Mouse (Mus musculus) cerebellum, adult 9-11 months (tissue): ENCODE results near the gene Il17f.
"Not testable (repeated sequence)": the region's sequence is repeated elsewhere in the genome, so short reads cannot be mapped to it uniquely, and the experiment has no call there.

ENCODE experiments used
- DNase-seq: peaks from one replicate; pipeline ENCODE4 v3.0.0; 2022

Il17f gene

DNA sequence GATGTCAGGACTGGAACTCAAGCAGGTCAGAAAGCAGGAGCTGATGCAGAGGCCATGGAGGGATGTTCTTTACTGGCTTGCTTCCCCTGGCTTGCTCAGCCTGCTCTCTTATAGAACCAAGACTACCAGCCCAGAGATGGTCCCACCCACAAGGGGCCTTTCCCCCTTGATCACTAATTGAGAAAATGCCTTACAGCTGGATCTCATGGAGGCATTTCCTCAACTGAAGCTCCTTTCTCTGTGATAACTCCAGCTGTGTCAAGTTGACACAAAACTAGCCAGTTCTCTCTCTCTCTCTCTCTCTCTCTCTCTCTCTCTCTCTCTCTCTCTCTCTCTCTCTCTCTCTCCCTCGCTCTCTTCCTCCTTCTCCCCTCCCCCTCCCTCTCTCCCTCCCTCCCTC lies at the start of gene Il17f:
Gene Il17f, minus strand, starts transcription at position 101 of the 400 bp plus-strand sequence.
- not testable (repeated sequence) for DNase-seq

DNA sequence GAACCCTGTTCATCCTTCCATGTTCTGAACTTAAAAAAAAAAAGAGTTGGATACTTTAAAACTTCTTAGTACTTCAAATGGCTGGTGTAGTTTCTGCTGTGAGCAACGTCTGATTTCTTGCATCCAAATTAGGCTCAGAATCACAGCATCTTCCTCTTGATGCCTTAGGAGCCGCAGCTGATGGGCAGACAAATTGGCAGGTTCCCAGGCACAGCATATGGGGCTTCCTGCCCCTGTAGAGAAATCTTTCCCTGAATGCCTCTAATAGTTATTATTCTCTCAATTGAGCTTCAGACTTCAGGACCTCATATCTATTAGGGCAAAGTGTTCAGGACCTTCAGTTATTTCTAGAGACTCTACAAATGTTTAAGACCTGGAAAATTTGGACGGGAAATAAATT lies 49.5 kb upstream of the Il17f start:
- DNase-seq, result peak; percentile 82

GRCm38 (mm10) chr1:20836551-20837125 lies 46.2 kb upstream of the Il17f start:
- DNase-seq, result no peak

GRCm38 (mm10) chr1:20833141-20833511 lies 42.7 kb upstream of the Il17f start:
- DNase-seq, result no peak

DNA sequence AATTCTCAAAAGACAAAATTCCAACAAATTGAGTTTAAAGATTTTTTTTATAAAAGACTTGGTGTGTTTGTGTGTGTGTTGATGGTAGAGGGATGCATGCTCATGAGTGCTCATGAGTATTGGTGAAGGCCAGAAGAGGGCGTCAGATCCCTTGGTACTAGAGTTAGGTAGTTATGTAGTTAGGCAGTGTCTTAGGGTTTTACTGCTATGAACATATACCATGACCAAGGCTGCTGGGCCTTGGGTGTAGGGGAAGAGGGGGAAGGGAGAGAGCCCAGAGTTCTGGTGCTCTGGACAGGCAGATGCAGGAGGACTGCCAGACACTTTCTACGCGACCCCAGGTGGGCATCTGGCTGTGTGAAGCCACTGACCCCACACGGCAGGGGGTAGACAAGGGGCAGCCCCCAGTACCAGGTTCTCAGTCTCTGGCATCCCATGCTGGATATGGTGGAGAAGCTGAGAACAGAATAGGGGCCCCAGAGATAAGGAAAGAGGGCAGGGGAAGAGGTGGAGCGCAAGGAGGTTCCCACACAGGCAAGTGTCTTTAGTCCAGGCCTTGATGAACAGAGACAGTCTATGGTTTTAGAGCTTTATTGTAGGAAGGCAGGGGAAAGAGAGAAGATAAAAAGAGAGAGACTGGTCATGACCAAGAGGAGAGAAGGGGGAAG lies 42.2 kb upstream of the Il17f start:
- DNase-seq, result no peak

GRCm38 (mm10) chr1:20830546-20830945 lies 40.1 kb upstream of the Il17f start:
- no peak for DNase-seq

DNA sequence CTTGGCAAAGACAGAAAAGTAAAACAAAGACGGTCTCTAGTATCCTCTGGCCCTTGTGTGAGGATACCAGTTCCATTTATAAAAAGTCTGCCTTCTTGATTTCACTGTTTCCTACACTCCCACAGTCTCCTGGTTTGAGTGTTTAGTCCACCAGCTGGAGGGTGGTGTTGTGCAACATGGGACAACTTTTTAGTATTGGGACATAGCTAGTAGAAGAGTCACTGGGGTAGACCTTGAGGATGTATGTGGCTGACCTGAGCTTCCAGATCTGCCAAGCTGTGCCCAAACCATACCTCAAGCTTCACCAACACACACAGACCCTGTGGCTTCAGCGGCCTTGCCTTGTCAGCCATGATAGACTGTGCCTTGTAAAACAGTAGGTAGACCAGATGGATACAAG lies 37.6 kb upstream of the Il17f start:
- no peak for DNase-seq

DNA sequence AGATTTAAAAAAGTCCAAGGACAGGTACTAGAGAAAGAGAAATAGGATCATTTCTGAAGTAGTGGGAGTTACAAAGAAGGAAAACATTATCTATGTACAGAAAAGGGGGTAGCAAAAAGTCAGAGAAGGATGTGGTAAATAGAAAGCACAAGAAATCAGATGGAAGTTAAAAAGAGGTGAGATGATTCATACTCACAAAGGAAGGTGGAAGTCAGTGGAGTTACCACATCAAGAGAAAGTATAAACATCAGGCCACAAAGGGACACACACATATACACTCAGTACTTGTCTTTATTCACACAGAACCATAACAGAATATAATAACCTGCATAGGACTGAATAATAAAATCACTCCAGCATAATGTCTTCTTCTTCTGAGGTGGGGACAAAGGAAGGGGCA lies 34.6 kb upstream of the Il17f start:
- DNase-seq, result no peak

GRCm38 (mm10) chr1:20823906-20824305 lies 33.5 kb upstream of the Il17f start:
- no peak for DNase-seq

GRCm38 (mm10) chr1:20823471-20823870 lies 33.1 kb upstream of the Il17f start:
- no peak for DNase-seq

GRCm38 (mm10) chr1:20820959-20821358 lies 30.5 kb upstream of the Il17f start:
- peak; percentile 9 for DNase-seq

DNA sequence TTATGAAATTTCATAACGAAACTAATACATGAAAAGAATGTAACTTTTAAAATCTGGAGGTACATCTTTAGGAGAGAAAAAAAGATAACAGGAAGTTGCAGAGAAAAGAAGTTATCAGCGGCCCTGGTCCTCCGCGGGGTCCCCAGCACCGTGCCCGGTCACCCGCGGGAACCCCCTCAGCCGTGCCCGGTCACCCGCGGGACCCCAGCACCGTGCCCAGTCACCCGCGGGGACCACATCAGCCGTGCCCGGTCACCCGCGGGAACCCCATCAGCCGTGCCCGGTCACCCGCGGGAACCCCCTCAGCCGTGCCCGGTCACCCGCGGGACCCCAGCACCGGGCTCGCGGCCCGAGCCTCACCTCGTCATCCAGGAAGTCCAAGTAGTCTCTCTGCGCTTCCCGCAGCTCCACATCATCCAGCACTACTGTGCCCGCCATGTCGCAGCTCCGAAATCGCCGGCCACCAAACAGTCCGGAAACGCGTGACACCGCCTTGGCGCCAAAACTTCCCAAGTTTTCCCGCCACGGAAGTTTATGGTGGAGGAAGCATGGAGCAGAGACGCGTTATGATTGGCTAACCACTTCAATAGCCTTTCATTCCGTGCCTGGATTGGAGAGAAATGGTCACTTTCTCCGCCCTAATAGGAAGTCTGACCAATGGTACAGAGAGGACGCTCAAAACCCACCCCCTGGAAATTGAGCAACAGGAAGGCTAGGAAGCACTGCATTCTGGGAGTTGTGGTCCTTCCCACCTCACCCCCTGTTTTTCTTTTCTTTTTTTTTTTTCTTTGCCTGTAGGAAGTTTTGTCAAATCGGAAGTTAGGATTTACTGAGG lies 29.6 kb upstream of the Il17f start, which contains the start of gene Mcm3:
Gene Mcm3, minus strand, starts transcription at position 542 of the 835 bp plus-strand sequence.
- peak; percentile 93 for DNase-seq

DNA sequence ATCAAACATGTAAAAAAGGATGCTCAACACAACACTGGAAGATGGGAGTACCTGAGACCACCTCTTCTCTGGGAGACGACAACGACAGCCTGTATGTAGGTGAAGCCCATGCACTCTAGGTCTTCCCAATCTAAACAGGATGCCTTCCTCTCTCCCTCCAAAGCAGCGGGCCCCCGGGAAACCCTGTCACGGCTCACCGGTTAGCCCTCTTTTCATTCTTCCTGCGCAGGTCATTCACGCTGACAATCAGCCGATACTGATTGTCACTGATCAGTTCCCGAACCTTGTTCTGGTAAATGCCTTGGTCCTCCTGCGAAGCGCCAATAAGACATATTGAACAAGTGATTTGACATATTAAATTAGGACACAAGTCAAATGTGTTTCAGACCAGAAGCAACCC lies 27.2 kb upstream of the Il17f start:
- DNase-seq, result no peak

DNA sequence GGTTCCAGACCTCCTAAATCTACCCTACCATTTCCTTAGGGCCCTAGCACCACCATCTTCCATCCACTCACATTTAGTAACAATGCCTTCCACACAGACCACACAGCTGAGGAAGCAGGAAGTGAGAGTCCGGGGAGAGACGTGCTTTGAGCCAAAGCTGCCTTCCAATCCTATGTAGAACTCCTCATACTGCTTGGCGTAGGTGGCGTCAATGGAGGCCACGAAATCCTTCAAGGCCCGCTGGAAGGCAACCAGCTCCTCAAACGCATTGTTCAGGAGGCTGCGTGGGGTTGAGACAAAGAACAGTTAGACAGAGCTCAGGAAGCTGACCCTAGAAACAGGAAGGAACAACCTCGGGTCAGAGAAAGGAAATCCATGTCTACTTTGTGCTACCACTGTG lies 26.8 kb upstream of the Il17f start:
- no peak for DNase-seq

GRCm38 (mm10) chr1:20814521-20814920 lies 24.1 kb upstream of the Il17f start:
- no peak for DNase-seq

DNA sequence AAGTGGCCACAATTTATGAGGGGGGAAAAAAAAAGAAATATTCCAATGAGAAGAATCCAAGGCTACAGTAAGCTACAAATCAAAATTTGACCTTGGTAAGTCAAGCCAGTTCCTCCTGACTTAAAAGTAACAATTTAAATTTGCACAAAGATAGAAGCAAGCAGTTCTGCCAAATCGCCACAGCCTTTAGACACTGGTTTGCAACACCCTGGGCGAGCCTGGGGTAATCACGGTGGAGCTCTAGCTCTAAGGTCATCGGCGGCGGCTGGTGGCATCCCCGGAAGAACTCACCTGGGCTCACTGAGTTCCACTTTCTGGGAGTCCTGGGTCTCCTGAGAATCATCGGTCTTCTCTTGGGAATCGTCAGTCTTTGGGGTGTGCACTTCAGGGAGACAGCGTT lies 14.1 kb upstream of the Il17f start:
- no peak for DNase-seq

DNA sequence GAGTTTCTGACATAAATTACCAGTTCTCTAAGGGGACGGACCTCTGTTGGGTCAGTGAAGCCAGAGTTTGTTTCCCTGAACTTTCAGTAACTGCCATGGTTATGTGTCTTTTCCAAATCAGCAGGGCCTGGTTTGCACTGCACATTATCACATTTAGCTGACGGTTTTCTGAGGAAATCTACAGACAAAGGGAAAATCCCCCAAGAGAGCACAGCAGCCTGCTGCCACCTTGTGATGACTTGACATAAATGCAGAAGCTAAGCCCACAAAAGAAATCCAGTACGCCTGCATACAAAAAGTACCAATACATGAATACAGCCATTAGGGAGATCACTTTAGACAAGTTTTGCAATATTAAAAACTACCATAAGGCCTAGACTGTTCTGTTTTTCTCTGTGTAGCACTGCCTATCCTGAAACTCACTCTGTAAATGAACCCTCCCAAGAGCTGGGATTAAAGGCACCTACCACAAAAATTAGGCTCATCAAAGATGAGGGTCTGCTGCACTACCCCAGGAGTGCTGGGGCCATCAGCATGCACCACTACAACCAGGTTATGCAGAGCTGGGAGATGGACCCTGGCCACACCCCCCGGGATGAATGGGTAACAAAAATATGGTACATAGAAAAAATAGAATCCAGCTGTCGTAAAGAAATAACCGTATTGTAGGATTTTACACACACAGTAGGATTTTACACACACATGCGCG lies 11.4 kb upstream of the Il17f start:
- peak; percentile 6 for DNase-seq

GRCm38 (mm10) chr1:20801275-20801674 lies 10.9 kb upstream of the Il17f start:
- no peak for DNase-seq

DNA sequence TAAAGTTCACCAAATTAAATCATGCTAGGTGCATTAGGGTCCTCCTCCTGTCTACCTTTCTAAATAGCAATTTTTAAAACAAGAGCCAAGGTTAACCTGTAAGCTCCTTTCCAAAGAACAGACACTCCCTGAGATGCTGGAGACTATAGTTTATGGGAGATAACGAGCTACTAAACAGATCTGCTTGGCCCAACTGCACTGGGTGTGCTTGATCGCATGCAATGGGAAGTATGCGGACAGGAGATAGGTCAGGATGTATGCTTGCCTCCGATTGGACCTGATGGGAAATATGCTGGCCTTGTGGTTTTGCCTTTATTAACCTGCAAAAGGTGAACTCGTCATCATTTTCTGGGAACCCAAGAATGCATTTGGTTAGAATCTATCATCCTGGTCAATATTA lies 4.8 kb upstream of the Il17f start:
- DNase-seq, result no peak

DNA sequence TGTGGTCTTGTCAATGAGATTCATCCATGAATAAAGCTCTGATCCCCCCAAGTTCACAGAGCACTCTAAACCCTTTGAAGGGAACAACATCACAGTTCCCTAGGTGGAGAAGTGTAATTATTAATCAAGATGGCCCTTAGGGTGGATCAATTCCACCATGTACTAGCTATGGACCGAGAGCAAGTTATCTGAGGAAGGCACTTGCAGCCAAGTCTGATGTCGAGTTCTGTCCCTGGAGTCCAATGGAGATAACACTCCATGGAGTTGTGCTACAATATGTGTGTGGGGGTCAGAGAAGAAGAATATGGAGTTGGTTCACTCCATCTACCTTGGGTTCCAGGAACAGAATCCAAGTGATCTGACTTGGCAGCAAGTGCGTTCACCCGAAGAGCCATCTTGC lies 4.3 kb upstream of the Il17f start:
- no peak for DNase-seq

DNA sequence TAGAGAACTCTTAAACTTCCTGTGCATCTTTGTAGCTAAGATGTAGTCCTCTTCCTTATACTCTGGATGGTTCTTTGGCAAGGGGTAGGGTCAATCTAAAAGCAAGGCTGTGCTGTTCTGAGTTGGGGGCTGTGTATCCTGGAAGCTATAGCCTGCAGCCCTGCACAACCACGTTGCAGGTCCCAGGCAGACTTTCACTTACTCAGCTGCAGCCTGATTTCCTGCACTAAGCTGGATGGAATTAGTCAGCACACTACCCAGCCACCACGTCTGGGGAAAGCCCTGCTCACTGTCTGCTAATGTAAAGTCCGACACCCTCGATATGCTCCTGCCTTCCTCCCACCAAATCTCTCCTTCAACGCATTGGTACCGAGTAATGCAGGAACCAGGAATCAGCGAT lies 997 bp upstream of the Il17f start:
- DNase-seq, result no peak

DNA sequence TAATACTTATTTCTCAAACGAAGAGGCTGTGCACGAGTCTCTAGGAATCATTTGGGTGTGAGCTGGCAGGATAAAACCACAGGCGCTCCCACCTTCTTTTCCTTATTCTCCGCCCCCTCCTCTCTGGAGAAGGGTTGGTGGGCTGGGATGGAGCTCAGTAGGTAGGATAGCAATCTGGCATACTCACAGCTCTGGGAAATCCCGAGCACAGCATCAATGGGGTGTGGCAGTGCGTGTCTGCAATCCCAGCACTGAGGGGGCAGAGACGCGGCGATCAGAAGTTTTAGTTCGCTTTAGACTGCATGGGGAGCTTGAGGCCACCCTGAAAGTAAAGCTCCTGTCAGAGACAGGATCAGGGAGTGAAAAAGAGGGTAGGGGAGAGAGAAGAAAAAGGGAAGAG lies 2.0 kb downstream of the Il17f start:
- no peak for DNase-seq

- DNase-seq, result no peak
Observed at GRCm38 (mm10) chr1:20787046-20787445, 3.4 kb downstream of the Il17f start.
